Mouse (Mus musculus) limb, embryonic 15.5 days (tissue): ENCODE data around the gene Bsn. TPM values are rescaled to one million over a fixed set of nuclear protein-coding genes. Genes with fewer than 3 reads are reported as not detected.

ENCODE experiments used
- ATAC-seq: fragments of 200-750 bp; cut with Nextera tagmentation; 2 replicates; pipeline ENCODE4 v1.8.0; 2017; ENCODE audit warnings: low read depth, moderate TSS enrichment; ENCODE audit not compliant: insufficient number of reproducible peaks, low FRiP score, low TSS enrichment
- H3K27ac ChIP-seq: fragments of 300-500 bp; sonication (generic); 2 replicates; pipeline ENCODE4 v1.5.1; 2015; ENCODE audit warnings: moderate library complexity, mild to moderate bottlenecking, inconsistent platforms
- H3K27me3 ChIP-seq: fragments of 300-500 bp; sonication (generic); 2 replicates; pipeline ENCODE4 v1.6.1; 2015; ENCODE audit warnings: inconsistent platforms
- H3K36me3 ChIP-seq: fragments of 300-500 bp; sonication (generic); 2 replicates; pipeline ENCODE4 v1.6.1; 2015; ENCODE audit warnings: inconsistent platforms
- H3K4me1 ChIP-seq: fragments of 300-500 bp; sonication (generic); 2 replicates; pipeline ENCODE4 v1.6.1; 2015; ENCODE audit warnings: inconsistent platforms
- H3K4me2 ChIP-seq: fragments of 300-500 bp; sonication (generic); 2 replicates; pipeline ENCODE4 v1.6.1; 2015; ENCODE audit warnings: mild to moderate bottlenecking, inconsistent platforms
- H3K4me3 ChIP-seq: fragments of 300-500 bp; sonication (generic); 2 replicates; pipeline ENCODE4 v1.5.1; 2015; ENCODE audit warnings: mild to moderate bottlenecking, inconsistent platforms
- H3K9ac ChIP-seq: fragments of 300-500 bp; sonication (generic); 2 replicates; pipeline ENCODE4 v1.6.1; 2015; ENCODE audit warnings: inconsistent platforms
- H3K9me3 ChIP-seq: fragments of 300-500 bp; sonication (generic); 2 replicates; pipeline ENCODE4 v1.6.1; 2016; ENCODE audit warnings: inconsistent platforms
- WGBS: fragments of 180-500 bp; shearing (Covaris S2); methylation state at CpG from one replicate; pipeline ENCODE4 v1.1.7; 2015; 5-methylcytosine and 5-hydroxymethylcytosine counted together
- polyA plus RNA-seq: library from polyadenylated mRNA; unstranded; fragments of >200 nt; fragmentation: Nextera tagmentation; extraction: Ambion mirVana; gene quantifications from 2 replicates; pipeline ENCODE4 v1.2.1, GENCODE M21; 2015

The Bsn gene
- polyA plus RNA-seq, 1 experiment from 2014 or later: 0.82 TPM

GRCm38 (mm10) chr9:108132373-108132772 lies 57.8 kb downstream of the Bsn start:
- WGBS: 82% methylated on average over 3 of the region's 3 CpGs

GRCm38 (mm10) chr9:108131502-108131901 lies 58.7 kb downstream of the Bsn start:
- H3K27ac ChIP-seq: no peak overlapping the region
- no peaks in the 10 kb centered on the region for H3K36me3 ChIP-seq
- no peak for ATAC-seq
- no peaks in the 10 kb centered on the region for H3K27me3 ChIP-seq
- WGBS: 86% methylated on average over 5 of the region's 5 CpGs
- no peak overlapping the region for H3K4me3 ChIP-seq
- no peaks in the 10 kb centered on the region for H3K9me3 ChIP-seq
- peaks cover 3% of the 10 kb centered on the region; the same call in 1 of the 2 replicates for H3K4me1 ChIP-seq
- H3K9ac ChIP-seq: no peak overlapping the region
- H3K4me2 ChIP-seq: no peak overlapping the region

More at GRCm38 (mm10) chr9:108132373-108132772, 57.8 kb downstream of the Bsn start:
- H3K4me3 ChIP-seq: no peak overlapping the region
- no peak for ATAC-seq
- H3K27me3 ChIP-seq: no peaks in the 10 kb centered on the region
- no peak overlapping the region for H3K4me2 ChIP-seq
- H3K9ac ChIP-seq: no peak overlapping the region
- no peaks in the 10 kb centered on the region for H3K9me3 ChIP-seq
- H3K36me3 ChIP-seq: no peaks in the 10 kb centered on the region
- H3K4me1 ChIP-seq: peaks cover 12% of the 10 kb centered on the region
- no peak overlapping the region for H3K27ac ChIP-seq

GRCm38 (mm10) chr9:108129042-108129948 lies 60.9 kb downstream of the Bsn start:
- Histone ChIP-seq H3K27ac (no peak overlapping the region), H3K36me3 (no peaks in the 10 kb centered on the region), H3K4me2 (no peak overlapping the region), H3K9ac (no peak overlapping the region), H3K4me1 (peaks cover 5% of the 10 kb centered on the region), H3K4me3 (no peak overlapping the region), H3K27me3 (no peaks in the 10 kb centered on the region), H3K9me3 (no peaks in the 10 kb centered on the region)
- WGBS: 73% methylated on average over 13 of the region's 13 CpGs
- ATAC-seq: no peak

GRCm38 (mm10) chr9:108128248-108128647 lies 61.9 kb downstream of the Bsn start:
- no peak overlapping the region for H3K9ac ChIP-seq
- peaks cover 5% of the 10 kb centered on the region for H3K4me1 ChIP-seq
- no peaks in the 10 kb centered on the region for H3K36me3 ChIP-seq
- H3K4me3 ChIP-seq: no peak overlapping the region
- WGBS: 81% methylated on average over 11 of the region's 11 CpGs
- H3K27ac ChIP-seq: no peak overlapping the region
- ATAC-seq: no peak
- no peak overlapping the region for H3K4me2 ChIP-seq
- H3K27me3 ChIP-seq: no peaks in the 10 kb centered on the region
- H3K9me3 ChIP-seq: no peaks in the 10 kb centered on the region

GRCm38 (mm10) chr9:108126436-108127180 lies 63.6 kb downstream of the Bsn start:
- no peak overlapping the region for H3K4me3 ChIP-seq
- no peaks in the 10 kb centered on the region for H3K9me3 ChIP-seq
- H3K27me3 ChIP-seq: no peaks in the 10 kb centered on the region
- H3K9ac ChIP-seq: no peak overlapping the region
- no peak overlapping the region for H3K27ac ChIP-seq
- H3K4me2 ChIP-seq: no peak overlapping the region
- peaks cover 5% of the 10 kb centered on the region for H3K4me1 ChIP-seq
- H3K36me3 ChIP-seq: no peaks in the 10 kb centered on the region
- ATAC-seq: no peak
- WGBS: 66% methylated on average over 17 of the region's 17 CpGs

GRCm38 (mm10) chr9:108125731-108126130 lies 64.5 kb downstream of the Bsn start:
- no peaks in the 10 kb centered on the region for H3K9me3 ChIP-seq
- no peak overlapping the region for H3K9ac ChIP-seq
- H3K4me3 ChIP-seq: no peak overlapping the region
- ATAC-seq: no peak
- WGBS: 77% methylated on average over 8 of the region's 8 CpGs
- H3K27me3 ChIP-seq: no peaks in the 10 kb centered on the region
- peaks cover 5% of the 10 kb centered on the region for H3K4me1 ChIP-seq
- H3K4me2 ChIP-seq: no peak overlapping the region
- H3K27ac ChIP-seq: no peak overlapping the region
- no peaks in the 10 kb centered on the region for H3K36me3 ChIP-seq

GRCm38 (mm10) chr9:108123916-108124315 lies 66.3 kb downstream of the Bsn start:
- WGBS: 71% methylated on average over 4 of the region's 4 CpGs
- Histone ChIP-seq H3K27me3 (no peaks in the 10 kb centered on the region), H3K36me3 (no peaks in the 10 kb centered on the region), H3K4me2 (no peak overlapping the region), H3K4me3 (no peak overlapping the region), H3K9ac (no peak overlapping the region), H3K27ac (no peak overlapping the region), H3K4me1 (peaks cover 18% of the 10 kb centered on the region), H3K9me3 (no peaks in the 10 kb centered on the region)
- no peak for ATAC-seq

GRCm38 (mm10) chr9:108121170-108121969 lies 68.8 kb downstream of the Bsn start:
- 76% methylated on average over 10 of the region's 10 CpGs for WGBS
- no peak for ATAC-seq

GRCm38 (mm10) chr9:108120671-108121070 lies 69.5 kb downstream of the Bsn start:
- Histone ChIP-seq H3K9ac (no peak overlapping the region), H3K4me3 (no peak overlapping the region), H3K36me3 (no peaks in the 10 kb centered on the region), H3K4me1 (peaks cover 13% of the 10 kb centered on the region), H3K4me2 (no peak overlapping the region), H3K27me3 (0 out of 2 replicates have a peak, but pooled peaks cover 1% of the 10 kb centered on the region), H3K27ac (no peak overlapping the region), H3K9me3 (no peaks in the 10 kb centered on the region)
- no peak for ATAC-seq
- WGBS: 83% methylated on average over 8 of the region's 8 CpGs

More at GRCm38 (mm10) chr9:108121170-108121969, 68.8 kb downstream of the Bsn start:
- Histone ChIP-seq H3K4me3 (no peak overlapping the region), H3K9me3 (no peaks in the 10 kb centered on the region), H3K27ac (no peak overlapping the region), H3K27me3 (no peaks in the 10 kb centered on the region), H3K4me2 (no peak overlapping the region), H3K9ac (no peak overlapping the region), H3K36me3 (no peaks in the 10 kb centered on the region), H3K4me1 (peaks cover 18% of the 10 kb centered on the region)

- Histone ChIP-seq H3K9me3 (no peaks in the 10 kb centered on the region), H3K27me3 (peaks cover 8% of the 10 kb centered on the region; the same call in 1 of the 2 replicates), H3K27ac (peak overlapping the region; percentile 68), H3K36me3 (no peaks in the 10 kb centered on the region), H3K4me1 (peaks cover 16% of the 10 kb centered on the region), H3K4me2 (no peak overlapping the region), H3K9ac (no peak overlapping the region), H3K4me3 (no peak overlapping the region)
- ATAC-seq: peak; percentile 35; the same call in 1 of the 2 replicates
- WGBS: 49% methylated on average over 7 of the region's 11 CpGs
These were observed 70.2 kb downstream of the Bsn start for GRCm38 (mm10) chr9:108119891-108120411.

GRCm38 (mm10) chr9:108117143-108117542 lies 73.0 kb downstream of the Bsn start:
- peaks cover 17% of the 10 kb centered on the region for H3K4me1 ChIP-seq
- H3K27ac ChIP-seq: peak overlapping the region; percentile 65; the same call in 1 of the 2 replicates

More at GRCm38 (mm10) chr9:108117143-108117542, 73.0 kb downstream of the Bsn start:
- Histone ChIP-seq H3K27me3 (peaks cover 19% of the 10 kb centered on the region), H3K9me3 (no peaks in the 10 kb centered on the region), H3K36me3 (no peaks in the 10 kb centered on the region), H3K9ac (no peak overlapping the region), H3K4me2 (no peak overlapping the region), H3K4me3 (no peak overlapping the region)
- no peak; the same call in 1 of the 2 replicates for ATAC-seq
- WGBS: 59% methylated on average over 4 of the region's 4 CpGs
